Mouse (Mus musculus) CH12.LX (cell line): ENCODE data around the gene Mvb12b. TPM values are rescaled to one million over a fixed set of nuclear protein-coding genes. Genes with fewer than 3 reads are reported as not detected.
A peak's percentile ranks its signal among the peaks of the same experiment; 100 is the strongest.

Source experiments
- DNase-seq: peaks from one replicate; pipeline ENCODE4 v3.0.0-alpha.2; 2013; ENCODE audit errors: extremely low read depth
- H3K27ac ChIP-seq: 2 replicates; pipeline ENCODE4 v1.5.1; 2012; ENCODE audit warnings: low read depth, mild to moderate bottlenecking, control low read depth, moderate library complexity; ENCODE audit not compliant: insufficient read depth
- H3K27me3 ChIP-seq: replicated peaks from 2 replicates; pipeline ENCODE3; 2012; ENCODE audit warnings: inconsistent platforms
- H3K36me3 ChIP-seq, 2 experiments: replicated peaks in 1 of 2; 2 replicates each; pipeline versions ENCODE3 to v1.6.1; 2012; ENCODE audit warnings: inconsistent platforms in 1 of 2, low read length in 1 of 2, mild to moderate bottlenecking in 1 of 2, mixed read lengths in 1 of 2, moderate library complexity in 1 of 2; ENCODE audit not compliant: control insufficient read depth in 1 of 2, insufficient read depth in 1 of 2
- H3K4me1 ChIP-seq, 2 experiments: 2 replicates each; pipeline ENCODE4 v1.6.1; 2012; ENCODE audit warnings: inconsistent platforms in 1 of 2, moderate library complexity in 1 of 2; ENCODE audit not compliant: insufficient read depth in 2 of 2, control insufficient read depth in 1 of 2
- H3K4me2 ChIP-seq: 2 replicates; pipeline ENCODE4 v1.6.1; 2012; ENCODE audit warnings: low read depth, mild to moderate bottlenecking, control low read depth; ENCODE audit not compliant: poor library complexity, insufficient read depth, severe bottlenecking
- H3K4me3 ChIP-seq, 3 experiments: fragments of 150-350 bp in 1 of 3; sonication (generic) in 1 of 3; replicated peaks in 1 of 3; 2 replicates each; pipeline versions ENCODE3 to v1.5.1; 2011 to 2012; ENCODE audit warnings: low read depth in 2 of 3, low read length in 2 of 3, mild to moderate bottlenecking in 2 of 3, moderate library complexity in 2 of 3, control low read depth in 1 of 3, improper control_type of control experiment in 1 of 3, inconsistent platforms in 1 of 3, mixed read lengths in 1 of 3; ENCODE audit not compliant: poor library complexity in 1 of 3
- H3K79me2 ChIP-seq: replicated peaks from 2 replicates; pipeline ENCODE4 v1.6.1; 2012; ENCODE audit warnings: mild to moderate bottlenecking, moderate library complexity; ENCODE audit not compliant: control insufficient read depth, poor library complexity, insufficient read depth, severe bottlenecking; ENCODE audit errors: extremely low read depth
- H3K9ac ChIP-seq: 2 replicates; pipeline ENCODE4 v1.6.1; 2012; ENCODE audit warnings: low read depth, mild to moderate bottlenecking, control low read depth, moderate library complexity; ENCODE audit not compliant: insufficient read depth
- H3K9me3 ChIP-seq: replicated peaks from 2 replicates; pipeline ENCODE3; 2012; ENCODE audit warnings: low read length, inconsistent platforms, mixed read lengths
- BHLHE40 ChIP-seq: IDR thresholded peaks from 2 replicates; pipeline ENCODE4 v1.6.1; 2011; ENCODE audit warnings: mild to moderate bottlenecking, low read depth, low read length, improper control_type of control experiment
- CHD2 ChIP-seq: IDR thresholded peaks from 2 replicates; pipeline ENCODE4 v1.6.1; 2011; ENCODE audit warnings: low read length, improper control_type of control experiment
- CTCF ChIP-seq, 2 experiments: IDR thresholded peaks in 1 of 2; conservative IDR thresholded peaks in 1 of 2; 2 replicates each; pipeline ENCODE4 v1.5.1; 2011 to 2012; ENCODE audit warnings: low read depth in 2 of 2, low read length in 2 of 2, improper control_type of control experiment in 1 of 2, inconsistent platforms in 1 of 2, mild to moderate bottlenecking in 1 of 2, moderate library complexity in 1 of 2
- JUN ChIP-seq: IDR thresholded peaks from 2 replicates; pipeline ENCODE4 v1.6.1; 2011; ENCODE audit warnings: low read depth, mild to moderate bottlenecking, low read length, improper control_type of control experiment, moderate library complexity; ENCODE audit not compliant: insufficient read depth
- KAT2A ChIP-seq: IDR thresholded peaks from 2 replicates; pipeline ENCODE4 v1.6.1; 2012; ENCODE audit warnings: low read length, improper control_type of control experiment, inconsistent platforms; ENCODE audit not compliant: insufficient replicate concordance
- MAZ ChIP-seq: IDR thresholded peaks from 2 replicates; pipeline ENCODE4 v1.6.1; 2012; ENCODE audit warnings: low read depth, mild to moderate bottlenecking, inconsistent platforms, low read length, improper control_type of control experiment, moderate library complexity
- NELFE ChIP-seq: IDR thresholded peaks from 2 replicates; pipeline ENCODE4 v1.6.1; 2011; ENCODE audit warnings: low read depth, low read length, improper control_type of control experiment
- NRF1 ChIP-seq: IDR thresholded peaks from 2 replicates; pipeline ENCODE4 v1.6.1; 2014; ENCODE audit warnings: low read depth, mild to moderate bottlenecking, inconsistent platforms, low read length, improper control_type of control experiment, moderate library complexity
- POLR2AphosphoS2 ChIP-seq: IDR thresholded peaks from 2 replicates; pipeline ENCODE4 v1.6.1; 2011; ENCODE audit warnings: low read depth, low read length, improper control_type of control experiment
- TCF12 ChIP-seq: IDR thresholded peaks from 2 replicates; pipeline ENCODE4 v1.6.1; 2014; ENCODE audit warnings: low read depth, mild to moderate bottlenecking, inconsistent platforms, low read length, improper control_type of control experiment
- USF1 ChIP-seq: IDR thresholded peaks from 2 replicates; pipeline ENCODE4 v1.6.1; 2014; ENCODE audit warnings: low read depth, mild to moderate bottlenecking, inconsistent platforms, low read length, improper control_type of control experiment
- ZNF384 ChIP-seq: IDR thresholded peaks from 2 replicates; pipeline ENCODE4 v1.6.1; 2012; ENCODE audit warnings: low read depth, low read length, improper control_type of control experiment, inconsistent platforms
- dilution Hi-C: fragments of 300-500 bp; cut with MboI; formaldehyde crosslinking; loops from 2 replicates; pipeline ENCODE4 v1.14.3; 2020; ENCODE audit warnings: low sequenced_read_pairs; ENCODE audit not compliant: extremely low pct_unique_long_range_greater_than_20kb, extremely low pct_ligation_motif_present
- in situ Hi-C: fragments of 300-500 bp; cut with MboI; formaldehyde crosslinking; loops from 3 replicates; pipeline ENCODE4 v1.14.3; 2019; ENCODE audit warnings: low sequenced_read_pairs, low pct_ligation_motif_present, low pct_unique_long_range_greater_than_20kb, mixed read lengths
- polyA plus RNA-seq: library from polyadenylated mRNA; unstranded; fragments of >175 nt; gene quantifications from 2 replicates; pipeline ENCODE4 v1.2.1, GENCODE M21; 2012; ENCODE audit warnings: low read depth; ENCODE audit not compliant: insufficient read length
- total RNA-seq, 2 experiments: library from RNA; depleted of rRNA; stranded (reverse); fragments of 300-350 nt in 1 of 2; fragments of >200 nt in 1 of 2; gene quantifications; 2 replicates each; pipeline ENCODE4 v1.2.3; 2012 to 2014

Gene Mvb12b
- total and polyA plus RNA-seq, 3 experiments: 3.0 to 16.7 (median 5.3) TPM

GRCm38 (mm10) chr2:33693931-33694330 is 193.8 kb downstream of the Mvb12b start:
- Histone ChIP-seq H3K36me3 (no peaks in the 10 kb centered on the region), H3K4me1 (no peaks in the 10 kb centered on the region), H3K4me2 (no peak overlapping the region), H3K9ac (no peak overlapping the region), H3K79me2 (no peaks in the 10 kb centered on the region), H3K27ac (no peak overlapping the region), H3K4me3 (no peak overlapping the region), H3K9me3 (peaks cover 18% of the 10 kb centered on the region), H3K27me3 (peaks cover 60% of the 10 kb centered on the region)
- no peak for DNase-seq
- TF ChIP-seq USF1 (no peak), KAT2A (no peak), BHLHE40 (no peak), CTCF (conservative IDR thresholded peaks at IDR 0.05 in 1 of 2, IDR thresholded peaks at IDR 0.05 in 1 of 2; ENCODE audit: low read depth in 2 of 2, low read length in 2 of 2) (0 out of 4 replicates have a peak, but pooled peaks of 1 of the 2 experiments have one; percentile 12), JUN (no peak), TCF12 (no peak)
- in situ Hi-C loops (no loop called here), dilution Hi-C loops (no loop called here)

GRCm38 (mm10) chr2:33689880-33690462 is 197.8 kb downstream of the Mvb12b start:
- Histone ChIP-seq H3K27ac (no peak overlapping the region), H3K36me3 (no peaks in the 10 kb centered on the region), H3K4me3 (no peak overlapping the region), H3K9ac (no peak overlapping the region), H3K4me1 (no peaks in the 10 kb centered on the region), H3K4me2 (no peak overlapping the region), H3K27me3 (peaks cover 64% of the 10 kb centered on the region), H3K9me3 (peaks cover 10% of the 10 kb centered on the region), H3K79me2 (no peaks in the 10 kb centered on the region)
- DNase-seq: peak; percentile 39
- in situ Hi-C loops: no loop called here
- dilution Hi-C loops: no loop called here
- TF ChIP-seq BHLHE40 (no peak), ZNF384 (no peak), CHD2 (no peak), MAZ (peak; percentile 43; the same call in 1 of the 2 replicates), NRF1 (no peak), CTCF (conservative IDR thresholded peaks at IDR 0.05 in 1 of 2, IDR thresholded peaks at IDR 0.05 in 1 of 2; ENCODE audit: low read depth in 2 of 2, low read length in 2 of 2) (peak; percentile 54 to 69)

DNA sequence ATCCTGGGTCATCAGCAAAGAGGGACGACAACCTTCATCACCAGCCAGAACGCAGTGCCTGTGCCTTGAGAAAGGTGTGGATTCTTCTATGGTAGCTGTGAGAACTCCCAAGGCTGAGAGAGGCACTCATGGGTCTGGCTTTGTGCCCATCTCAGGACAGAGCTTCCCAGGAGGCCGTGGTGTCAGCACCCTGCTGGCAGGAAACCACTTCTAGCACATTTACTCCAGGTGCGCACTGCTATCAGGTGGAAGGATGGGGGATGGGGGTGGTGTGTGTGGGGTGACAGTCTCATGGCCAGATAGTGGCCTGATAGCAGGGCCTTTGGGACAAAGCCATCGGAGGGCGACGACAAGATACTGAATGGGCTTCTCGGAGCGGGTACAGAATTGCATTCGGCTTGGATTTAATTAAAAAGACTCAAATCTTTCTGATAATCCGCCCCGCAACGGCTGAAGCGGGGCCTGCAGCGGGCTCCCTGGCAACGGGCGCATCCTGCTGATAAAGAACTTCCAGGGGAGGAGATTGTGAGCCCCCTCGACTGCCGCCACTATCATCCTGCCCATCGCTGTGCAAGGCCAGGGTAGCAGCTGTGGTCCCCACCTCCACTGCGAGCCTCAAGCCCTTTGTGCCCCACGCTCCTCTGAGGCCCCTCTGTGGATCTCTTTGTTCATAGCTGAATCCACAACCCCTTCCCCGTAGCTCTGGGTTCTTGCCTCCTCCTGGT is 198.4 kb downstream of the Mvb12b start:
- no peaks in the 10 kb centered on the region for H3K79me2 ChIP-seq
- H3K9ac ChIP-seq: no peak overlapping the region
- H3K36me3 ChIP-seq: no peaks in the 10 kb centered on the region
- H3K4me2 ChIP-seq: no peak overlapping the region
- dilution Hi-C loops (no loop called here), in situ Hi-C loops (no loop called here)
- H3K4me3 ChIP-seq: no peak overlapping the region
- no peaks in the 10 kb centered on the region for H3K4me1 ChIP-seq
- no peak overlapping the region for H3K27ac ChIP-seq
- peaks cover 67% of the 10 kb centered on the region for H3K27me3 ChIP-seq
- peaks cover 10% of the 10 kb centered on the region for H3K9me3 ChIP-seq
- no peak for DNase-seq
- no peak for TF ChIP-seq NELFE
- TF ChIP-seq POLR2AphosphoS2: no peak
